Mouse (Mus musculus): ENCODE data around the gene Tulp1.
"Not testable (repeated sequence)": the region's sequence is repeated elsewhere in the genome, so short reads cannot be mapped to it uniquely, and the experiment has no call there.

Gene Tulp1

GRCm38 (mm10) chr17:28368449-28368848 is 3.4 kb upstream of the Tulp1 start:
- peak; percentile 75 for DNase-seq (ENCODE audit: low read depth, low spot score)

DNA sequence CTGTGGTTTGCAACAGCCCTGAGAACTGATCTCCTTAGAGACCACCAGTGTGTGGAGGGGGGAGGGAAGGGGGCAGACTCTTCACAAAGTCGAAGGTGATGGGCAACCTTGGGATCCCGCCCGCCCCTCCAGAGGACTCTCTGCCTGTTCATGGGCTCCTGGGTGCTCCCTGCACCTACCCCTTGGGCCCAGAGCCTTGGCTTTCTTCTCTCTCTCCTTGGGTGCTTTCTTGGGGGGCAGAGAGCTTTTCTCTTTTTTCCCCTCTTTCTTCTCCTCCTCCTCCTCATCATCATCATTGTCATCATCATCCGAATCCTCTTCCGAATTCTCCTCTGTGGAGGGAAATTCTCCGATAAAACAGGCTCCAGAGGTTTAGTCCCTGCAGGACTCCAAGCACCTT is 1.5 kb downstream of the Tulp1 start:
- DNase-seq (ENCODE audit: low read depth, low spot score): no peak

DNA sequence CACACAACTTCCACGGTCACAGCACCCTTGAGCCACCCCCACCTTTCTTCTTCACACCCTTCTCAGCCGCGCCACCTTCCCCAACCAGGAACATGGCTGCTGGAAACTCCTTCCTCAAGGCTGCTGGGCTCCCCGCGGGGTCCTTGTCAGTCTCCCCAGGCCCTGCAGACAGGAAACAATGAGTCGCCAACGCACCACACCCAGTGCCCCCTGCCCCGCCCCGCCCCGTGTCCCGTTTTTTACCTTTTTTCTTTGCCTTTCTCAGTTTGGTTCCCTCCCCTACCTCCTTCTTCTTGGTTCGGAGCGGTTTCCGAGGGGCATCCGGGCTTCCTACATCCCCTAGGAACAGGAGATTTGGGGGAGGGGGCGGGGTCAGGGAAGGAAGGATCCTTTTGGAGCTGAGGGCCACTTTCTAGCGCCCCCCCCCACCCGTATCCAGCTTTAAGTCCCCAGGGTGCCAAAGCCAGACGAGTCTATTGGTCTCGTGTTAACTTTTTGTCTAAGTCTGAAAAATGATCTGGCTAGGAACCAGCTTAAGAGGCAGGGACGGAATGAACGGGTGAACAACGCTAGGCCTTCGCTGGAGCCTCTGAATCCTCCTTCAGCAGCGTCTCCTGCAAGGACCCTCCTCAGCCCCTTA is 2.2 kb downstream of the Tulp1 start:
- no peak for DNase-seq (ENCODE audit: low read depth, low spot score)

GRCm38 (mm10) chr17:28361921-28362652 is 2.9 kb downstream of the Tulp1 start:
- DNase-seq (ENCODE audit: low read depth, low spot score): no peak

DNA sequence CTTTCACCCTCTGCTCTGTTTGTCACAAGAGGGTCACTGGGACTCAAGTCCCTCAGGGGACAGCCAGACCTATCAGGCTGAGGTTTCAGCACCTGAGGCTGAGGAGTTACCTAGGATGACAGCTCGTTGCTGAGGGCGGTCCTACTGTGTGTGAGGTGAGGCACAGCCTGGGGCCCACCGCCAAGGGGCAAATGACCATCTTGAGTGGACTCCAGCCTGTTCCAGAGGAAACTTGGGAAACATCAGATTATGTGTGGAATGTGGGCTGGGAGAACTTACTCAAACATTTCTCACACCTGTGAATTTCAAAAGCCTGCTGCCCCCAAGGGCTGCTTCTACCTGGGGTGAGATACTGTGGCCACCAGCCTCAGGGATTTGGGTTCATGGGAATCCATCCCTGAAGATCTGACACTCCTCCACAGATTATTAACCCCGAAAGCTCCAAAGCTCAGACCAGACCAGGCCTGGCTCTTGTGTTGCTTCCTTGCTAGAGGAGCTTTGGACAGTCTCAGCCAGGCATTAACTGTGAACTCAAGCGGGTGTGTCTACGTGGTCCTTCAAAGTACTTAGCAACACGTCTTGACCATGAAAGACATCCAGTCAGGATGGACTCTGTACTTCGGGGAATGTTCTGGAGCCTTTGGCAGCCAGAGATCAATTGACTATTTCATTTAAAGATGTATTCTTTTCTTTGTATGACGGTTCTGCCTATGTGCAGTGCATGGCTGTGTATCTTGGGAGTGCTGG is 4.3 kb downstream of the Tulp1 start:
- DNase-seq (ENCODE audit: low read depth, low spot score): no peak

DNA sequence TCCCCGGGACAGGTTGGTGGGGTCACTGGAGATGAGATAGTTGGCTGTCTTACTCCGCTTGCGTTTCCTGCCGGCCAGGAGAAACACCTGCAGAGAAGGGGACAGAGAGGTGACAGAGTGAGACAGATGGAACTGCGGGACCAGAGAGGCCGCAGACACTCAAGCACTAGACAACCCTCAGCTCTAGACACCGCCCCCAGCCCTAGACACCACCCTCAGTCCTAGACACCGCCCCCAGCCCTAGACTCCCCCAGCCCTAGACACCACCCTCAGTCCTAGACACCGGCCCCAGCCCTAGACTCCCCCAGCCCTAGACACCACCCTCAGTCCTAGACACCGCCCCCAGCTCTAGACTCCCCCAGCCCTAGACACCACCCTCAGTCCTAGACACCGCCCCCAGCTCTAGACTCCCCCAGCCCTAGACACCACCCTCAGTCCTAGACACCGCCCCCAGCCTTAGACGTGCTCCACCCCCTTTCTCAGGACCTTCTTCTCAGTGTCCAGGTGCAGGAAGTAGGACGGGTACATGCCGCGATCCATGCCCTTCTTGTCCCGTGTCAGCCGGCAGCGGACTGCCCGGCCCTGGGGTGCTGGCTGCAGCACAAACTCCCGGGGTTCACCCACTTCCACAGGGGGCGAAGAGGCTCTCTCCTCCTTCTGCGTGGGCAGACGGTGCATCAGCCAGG is 6.3 kb downstream of the Tulp1 start:
- DNase-seq (ENCODE audit: low read depth, low spot score): not testable (repeated sequence)

DNA sequence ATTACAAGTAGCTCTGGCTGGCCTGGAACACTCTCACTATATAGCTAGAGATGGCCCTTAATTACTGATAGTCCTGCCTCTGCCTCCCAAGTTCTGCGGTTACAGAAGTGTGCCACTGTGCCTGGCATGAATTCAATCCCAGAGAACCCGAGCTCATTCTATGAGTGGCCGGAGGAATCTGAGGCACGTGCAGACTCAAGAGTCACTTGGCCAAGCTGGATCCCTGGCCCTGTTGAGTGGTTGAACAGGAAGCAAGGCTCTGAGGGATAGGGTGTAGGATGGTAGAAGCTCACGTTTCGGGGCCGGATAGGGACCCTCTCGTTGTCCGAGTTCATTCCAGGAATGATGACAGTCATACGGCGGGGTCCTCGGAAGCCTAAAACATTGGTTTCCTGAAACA is 9.2 kb downstream of the Tulp1 start:
- no peak for DNase-seq (ENCODE audit: low read depth, low spot score)

DNA sequence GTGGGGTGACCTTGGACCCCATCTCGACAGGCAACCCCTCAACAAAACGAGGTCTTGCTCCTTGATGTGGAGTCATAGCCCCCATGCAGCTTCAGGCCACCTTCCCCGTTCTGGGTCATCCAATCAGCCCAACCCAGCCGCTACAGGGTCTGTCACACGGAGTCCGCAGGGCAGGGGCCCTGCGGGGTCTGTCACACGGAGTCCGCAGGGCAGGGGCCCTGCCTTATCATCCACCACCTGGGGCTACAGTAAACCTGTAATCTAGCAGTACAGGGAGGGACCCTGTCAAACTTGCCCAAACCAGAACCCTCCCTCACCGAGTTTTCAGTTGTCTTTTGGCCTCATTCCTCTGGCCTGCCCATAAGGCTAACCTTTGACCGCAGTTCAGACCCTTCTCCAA is 13.0 kb downstream of the Tulp1 start:
- DNase-seq (ENCODE audit: low read depth, low spot score): no peak

DNA sequence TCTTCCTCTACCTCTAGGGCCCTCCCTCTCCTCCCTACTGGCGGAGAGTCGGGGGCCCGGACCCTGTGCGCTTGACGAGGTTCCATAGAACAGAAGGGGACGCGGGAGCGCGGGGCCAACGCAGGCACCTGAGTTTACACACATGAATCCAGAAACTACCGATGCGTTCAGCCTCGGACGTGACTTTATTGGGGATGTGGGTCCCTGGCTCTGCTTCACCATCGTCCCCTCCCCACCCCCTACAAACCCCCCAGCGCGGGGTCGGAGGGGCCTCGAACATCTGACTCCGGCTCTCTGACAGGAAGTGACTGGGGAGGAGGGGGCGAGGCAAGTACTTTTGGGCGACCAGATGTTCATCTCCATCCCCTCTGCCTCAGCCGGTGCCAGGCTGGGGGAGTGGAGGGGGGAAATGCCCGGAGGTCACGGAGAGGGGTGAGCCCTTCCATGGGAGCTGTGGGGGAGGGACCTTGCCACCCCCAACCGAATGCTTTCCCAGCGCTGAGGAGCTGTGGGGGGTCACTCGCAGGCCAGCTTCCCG is 13.6 kb downstream of the Tulp1 start:
- DNase-seq (ENCODE audit: low read depth, low spot score): peak; percentile 40

GRCm38 (mm10) chr17:28350466-28351352 is 14.3 kb downstream of the Tulp1 start, which contains the start of gene Tead3:
Tead3 (minus strand) TSS chr17:28350817.
- DNase-seq (ENCODE audit: low read depth, low spot score): peak; percentile 76

GRCm38 (mm10) chr17:28349901-28350465 is 15.0 kb downstream of the Tulp1 start:
- no peak for DNase-seq (ENCODE audit: low read depth, low spot score)

DNA sequence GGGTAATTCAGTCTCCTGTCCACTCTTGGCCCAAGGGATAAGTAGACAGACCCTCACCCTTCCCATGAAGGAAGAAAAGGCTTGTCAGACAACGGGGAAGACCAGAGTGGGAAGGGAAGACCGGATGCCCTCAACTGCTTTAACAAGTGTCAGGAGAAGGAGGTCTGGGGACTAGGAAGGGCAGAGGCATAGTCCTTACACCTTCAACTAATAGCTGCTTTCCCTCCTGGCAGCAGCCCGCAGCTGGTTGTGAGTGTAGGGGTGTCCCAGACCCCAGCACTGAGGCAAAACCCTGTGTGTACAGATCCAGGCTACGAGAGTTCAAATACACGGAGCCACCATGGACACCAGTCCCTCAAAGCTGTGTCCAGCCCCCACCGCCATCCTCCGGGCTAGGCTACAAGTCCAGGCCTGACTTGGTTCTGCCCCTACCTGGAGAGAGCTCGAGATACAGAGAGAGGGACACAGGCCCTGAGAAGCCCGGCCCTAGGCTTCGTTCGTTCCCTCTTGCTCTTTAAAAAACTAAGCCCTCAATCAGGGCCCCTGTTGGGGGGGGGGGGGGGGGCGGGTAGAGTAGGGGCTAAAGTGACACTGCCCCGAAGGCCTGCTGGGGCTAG is 15.7 kb downstream of the Tulp1 start:
- DNase-seq (ENCODE audit: low read depth, low spot score): no peak

- DNase-seq (ENCODE audit: low read depth, low spot score): no peak
Observed at GRCm38 (mm10) chr17:28348211-28348610, 16.8 kb downstream of the Tulp1 start.

GRCm38 (mm10) chr17:28347327-28347726 is 17.7 kb downstream of the Tulp1 start:
- no peak for DNase-seq (ENCODE audit: low read depth, low spot score)

GRCm38 (mm10) chr17:28345882-28346281 is 19.1 kb downstream of the Tulp1 start:
- DNase-seq (ENCODE audit: low read depth, low spot score): no peak

DNA sequence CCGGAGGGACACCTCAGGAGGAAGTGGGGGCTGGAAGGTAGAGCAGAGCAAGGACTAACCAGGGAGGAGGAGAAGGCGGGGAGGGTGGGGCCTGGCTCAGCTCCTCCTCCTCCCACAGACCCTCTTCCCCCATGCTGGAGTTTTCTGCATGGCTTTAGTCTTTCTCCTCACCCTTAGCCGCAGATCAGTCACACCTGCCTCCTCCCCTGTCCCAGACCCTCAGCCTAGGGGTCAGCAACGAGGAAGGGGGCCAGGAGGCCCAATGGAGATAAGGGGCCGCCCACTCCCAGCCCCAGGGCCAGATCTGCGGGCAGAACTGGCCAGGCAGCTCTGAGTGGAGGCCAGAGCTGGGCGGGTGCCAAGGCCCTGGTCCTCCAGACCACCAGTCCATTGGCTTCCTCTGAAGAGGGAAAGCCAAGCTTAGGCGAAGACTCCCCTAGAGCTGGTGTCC is 19.7 kb downstream of the Tulp1 start:
- no peak for DNase-seq (ENCODE audit: low read depth, low spot score)

DNA sequence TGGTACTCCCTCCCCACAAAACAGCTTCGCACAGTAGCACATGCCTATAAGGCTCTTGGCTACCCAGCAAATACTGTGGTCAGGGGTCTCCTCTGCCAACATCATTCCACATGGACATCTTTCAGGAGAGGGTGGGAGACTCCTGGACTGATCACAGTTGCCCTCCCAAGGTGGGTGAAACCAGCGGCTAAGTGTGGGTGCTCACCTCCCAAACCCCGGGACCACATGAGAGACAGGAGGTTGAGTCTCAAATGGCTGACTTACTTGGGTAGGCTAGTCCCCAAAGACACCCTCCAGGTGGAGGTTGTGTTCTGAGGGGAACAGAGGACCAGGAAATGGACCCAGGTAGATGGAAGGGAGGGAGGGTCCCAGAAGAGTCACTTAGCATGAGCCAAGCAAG is 20.4 kb downstream of the Tulp1 start:
- no peak for DNase-seq (ENCODE audit: low read depth, low spot score)

DNA sequence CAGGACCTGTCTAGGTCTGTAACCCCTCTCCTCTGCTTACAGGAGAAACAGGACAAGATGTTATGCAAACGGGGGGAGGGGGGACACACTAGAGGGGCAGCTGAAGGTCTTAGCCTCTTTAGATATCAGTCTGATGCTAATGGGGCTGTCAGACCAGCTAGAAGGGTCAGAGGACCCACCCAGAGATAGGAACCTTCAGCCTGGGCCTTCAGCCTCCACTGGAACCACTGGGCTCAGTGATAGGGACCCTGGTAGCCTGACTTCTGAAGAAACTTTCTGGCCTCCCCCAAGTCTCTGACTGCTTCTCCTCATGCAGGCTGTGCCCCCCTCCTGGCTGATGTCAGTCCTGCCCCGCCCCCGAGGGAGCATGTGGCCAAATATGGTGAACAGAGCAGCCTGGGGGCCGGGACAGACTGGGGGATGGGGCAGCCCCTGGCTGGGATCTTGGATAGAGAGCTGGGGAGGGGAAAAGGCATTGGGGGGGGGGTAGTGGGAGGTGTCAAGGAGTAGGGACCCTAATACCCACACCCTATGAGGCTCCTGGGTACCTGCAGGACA is 20.9 kb downstream of the Tulp1 start:
- no peak for DNase-seq (ENCODE audit: low read depth, low spot score)

- peak; percentile 57 for DNase-seq (ENCODE audit: low read depth, low spot score)
Observed at GRCm38 (mm10) chr17:28341091-28341490, 23.9 kb downstream of the Tulp1 start.

DNA sequence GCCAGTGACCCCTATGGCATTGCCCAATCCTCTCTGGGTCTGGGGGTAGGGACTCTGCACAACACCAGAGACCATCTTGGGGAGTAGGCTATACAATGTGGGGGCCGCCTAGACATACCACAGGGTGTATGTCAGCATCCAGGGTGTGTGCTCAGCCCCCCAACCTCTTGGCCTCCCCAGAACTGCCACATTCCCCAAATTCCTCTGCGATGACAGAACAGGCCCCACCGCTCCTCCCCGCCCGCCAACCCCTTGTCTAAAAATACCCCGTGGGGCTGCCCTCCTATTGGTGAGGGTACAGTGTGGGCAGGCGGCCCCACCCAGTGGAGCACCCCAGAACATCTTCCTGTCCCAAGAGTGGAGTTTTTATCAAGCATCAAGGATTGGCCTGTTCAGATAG is 24.4 kb downstream of the Tulp1 start:
- DNase-seq (ENCODE audit: low read depth, low spot score): no peak

All from forelimb bud, embryonic 11.5 days (tissue).